Mouse (Mus musculus) heart, postnatal 36 days (tissue): ENCODE results near the gene Arhgap15. TPM values are rescaled to one million over a fixed set of nuclear protein-coding genes. Genes with fewer than 3 reads are reported as not detected.

Experiments used
- DNase-seq, 2 experiments: peaks; one replicate each; pipeline ENCODE4 v3.0.0; 2021 to 2022
- intact Hi-C: fragments of 180-260 bp; cut with DNase I; formaldehyde crosslinking; loops from one replicate; pipeline ENCODE4 v1.15.1; 2025
- total RNA-seq, 2 experiments: library from RNA; stranded (reverse); gene quantifications; 2 replicates each; pipeline ENCODE4 v1.2.3; 2021

Gene Arhgap15
- total RNA-seq, 2 experiments from 2014 or later, result 0.86 to 0.92 TPM

DNA sequence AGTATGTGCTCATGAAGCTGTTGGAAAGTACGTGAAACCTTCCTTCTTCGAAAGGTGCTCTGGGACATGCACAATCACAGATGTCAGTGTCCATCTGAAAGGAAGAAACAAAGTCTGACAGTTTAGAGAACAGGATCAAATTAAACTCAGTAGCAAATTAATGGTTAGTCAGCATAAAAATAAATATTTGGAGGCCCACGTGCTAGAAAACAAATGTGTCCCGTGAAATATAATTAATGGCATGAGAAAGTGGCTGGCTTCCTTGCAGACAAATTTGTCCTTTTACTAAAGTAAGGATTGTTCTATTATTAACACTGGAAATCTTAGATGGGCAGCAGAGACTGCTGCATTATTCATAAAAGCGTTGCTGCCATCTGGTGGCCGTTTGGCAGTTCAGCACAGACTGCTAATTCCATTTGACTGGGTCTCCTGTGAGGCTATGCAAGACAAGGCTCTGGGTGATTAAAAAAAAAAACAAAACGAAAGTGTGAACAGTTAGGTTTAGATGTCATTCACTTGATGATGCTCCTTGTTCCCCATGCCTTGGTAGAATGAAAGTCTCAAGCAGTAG, 153.9 kb downstream of the Arhgap15 start:
- peak; percentile 67 to 78 for DNase-seq
- intact Hi-C loops, result loop anchor here (1.0 to 5.0 kb wide), 2 partner anchors 115 to 179 kb away; no protein-coding TSS in a partner anchor

DNA sequence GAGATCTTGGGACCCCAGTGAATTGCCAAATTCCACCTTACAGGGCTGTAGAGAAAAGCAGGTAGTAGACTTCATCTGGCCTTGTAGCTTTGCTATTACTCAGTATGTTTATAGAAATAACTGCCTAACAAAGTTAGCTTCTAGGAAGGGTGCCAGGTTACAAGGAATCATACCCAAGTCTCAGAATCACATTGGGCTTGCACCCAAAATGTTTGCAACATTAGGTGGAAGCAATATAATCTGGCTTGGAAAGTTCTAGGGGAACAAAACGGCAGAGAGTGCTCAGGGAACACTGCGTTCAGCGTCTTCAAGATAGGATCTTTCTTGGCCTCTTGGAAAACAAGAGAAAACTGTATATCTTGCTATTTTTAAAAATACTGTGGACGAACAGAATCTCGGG, 158.9 kb downstream of the Arhgap15 start:
- intact Hi-C loops, result no loop called here
- peak; percentile 5 to 17 for DNase-seq

DNA sequence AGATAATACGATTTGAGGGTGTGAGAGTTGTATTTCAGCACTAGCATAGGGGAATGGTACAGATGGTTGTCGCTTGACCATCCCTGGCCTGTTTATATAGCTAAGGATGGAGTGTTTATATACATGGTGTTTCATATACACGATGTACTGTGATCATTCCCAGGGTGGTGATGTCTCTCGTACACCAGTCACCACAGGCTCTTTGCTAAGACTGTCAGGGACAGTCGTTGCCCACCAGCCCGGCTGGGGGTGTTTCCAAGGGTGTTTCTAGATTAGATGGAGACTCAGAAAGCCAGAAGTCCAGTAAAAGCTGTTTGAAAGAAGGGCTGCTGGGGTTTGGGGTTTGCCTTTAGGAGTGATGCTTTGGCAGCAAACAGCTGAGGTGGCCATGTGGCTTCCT, 165.5 kb downstream of the Arhgap15 start:
- intact Hi-C loops, result no loop called here
- DNase-seq, result no peak

DNA sequence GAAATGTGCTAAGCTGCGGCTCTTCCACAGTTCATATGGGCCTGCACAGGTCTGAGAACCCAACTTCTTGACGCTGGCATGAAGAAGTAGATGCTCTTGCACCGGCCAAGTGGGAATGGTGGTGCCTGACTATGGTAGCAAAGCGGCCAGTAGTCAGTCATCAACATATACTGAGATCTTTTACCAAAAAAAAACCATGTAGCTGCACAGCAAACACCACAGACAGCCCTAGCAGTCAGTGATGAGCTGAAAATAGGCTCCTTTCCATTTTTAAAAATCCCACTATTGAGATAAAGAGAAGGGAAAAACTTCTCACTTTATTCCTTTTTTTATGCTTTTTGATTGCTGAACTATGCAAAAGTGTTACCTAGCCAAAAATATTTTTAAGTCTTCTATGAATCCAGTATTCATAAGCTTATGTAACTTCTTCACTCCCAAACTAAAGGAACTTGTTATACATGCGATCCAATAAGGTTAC, 175.3 kb downstream of the Arhgap15 start:
- intact Hi-C loops, result no loop called here
- no peak for DNase-seq

DNA sequence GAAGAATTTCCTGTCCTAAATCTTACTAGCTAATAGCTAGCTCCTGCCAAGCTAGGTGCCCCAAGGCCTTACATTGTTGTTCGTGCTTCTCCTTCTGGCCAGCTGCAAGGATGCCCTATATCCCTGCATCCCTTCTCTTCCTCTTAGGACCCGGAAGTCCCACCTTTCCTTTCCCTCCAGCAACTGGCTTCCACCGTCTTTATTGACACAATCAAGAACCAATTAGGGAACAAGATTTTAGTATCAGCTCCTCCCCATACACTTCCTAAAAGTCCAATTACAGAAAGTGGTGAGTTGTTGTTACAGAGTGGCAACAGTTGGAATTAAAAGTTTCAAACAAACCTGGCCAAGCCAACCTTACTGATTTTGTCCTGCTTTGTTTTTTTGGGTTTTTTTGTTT, 183.1 kb downstream of the Arhgap15 start:
- no peak for DNase-seq
- intact Hi-C loops, result no loop called here

DNA sequence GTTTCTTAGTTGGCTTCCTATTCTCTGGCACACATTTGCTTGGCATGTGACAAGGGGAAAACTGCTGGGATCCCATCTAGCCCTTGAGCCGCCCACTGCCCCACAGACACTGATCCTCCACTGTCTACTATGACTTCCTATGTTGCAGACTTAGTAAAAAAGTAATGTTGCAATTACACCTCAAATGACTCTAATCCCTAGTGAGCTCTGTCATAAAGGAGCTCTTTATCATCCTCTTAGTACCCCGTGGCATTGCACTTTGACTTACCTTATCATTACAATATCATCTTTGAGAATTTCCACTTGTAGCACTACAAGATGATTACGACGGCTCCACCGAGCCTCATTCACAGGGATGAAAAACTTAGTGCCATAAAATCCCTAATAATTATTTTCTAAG, 190.6 kb downstream of the Arhgap15 start:
- no peak for DNase-seq

DNA sequence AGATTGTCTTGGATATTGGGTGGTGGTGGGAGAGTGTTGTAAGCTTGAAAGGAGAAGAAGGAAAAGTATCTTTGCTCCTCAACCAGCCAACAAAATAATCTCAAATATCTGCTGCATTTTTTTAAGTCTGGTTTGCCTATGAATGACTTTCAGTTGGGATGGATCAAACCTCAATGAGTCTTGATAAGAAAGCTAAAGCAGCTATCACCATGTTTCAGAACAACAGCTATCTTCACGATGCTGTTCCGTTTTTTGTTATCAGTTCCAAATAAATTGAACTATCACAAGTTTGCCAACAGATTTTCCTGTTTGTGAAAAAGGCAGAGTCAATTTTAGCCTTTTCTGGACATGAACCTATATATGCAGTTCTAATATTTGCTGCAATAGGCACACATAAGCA, 197.1 kb downstream of the Arhgap15 start:
- DNase-seq, result no peak
- intact Hi-C loops, result no loop called here

More for the DNA sequence above, 190.6 kb downstream of the Arhgap15 start:
- intact Hi-C loops, result no loop called here

DNA sequence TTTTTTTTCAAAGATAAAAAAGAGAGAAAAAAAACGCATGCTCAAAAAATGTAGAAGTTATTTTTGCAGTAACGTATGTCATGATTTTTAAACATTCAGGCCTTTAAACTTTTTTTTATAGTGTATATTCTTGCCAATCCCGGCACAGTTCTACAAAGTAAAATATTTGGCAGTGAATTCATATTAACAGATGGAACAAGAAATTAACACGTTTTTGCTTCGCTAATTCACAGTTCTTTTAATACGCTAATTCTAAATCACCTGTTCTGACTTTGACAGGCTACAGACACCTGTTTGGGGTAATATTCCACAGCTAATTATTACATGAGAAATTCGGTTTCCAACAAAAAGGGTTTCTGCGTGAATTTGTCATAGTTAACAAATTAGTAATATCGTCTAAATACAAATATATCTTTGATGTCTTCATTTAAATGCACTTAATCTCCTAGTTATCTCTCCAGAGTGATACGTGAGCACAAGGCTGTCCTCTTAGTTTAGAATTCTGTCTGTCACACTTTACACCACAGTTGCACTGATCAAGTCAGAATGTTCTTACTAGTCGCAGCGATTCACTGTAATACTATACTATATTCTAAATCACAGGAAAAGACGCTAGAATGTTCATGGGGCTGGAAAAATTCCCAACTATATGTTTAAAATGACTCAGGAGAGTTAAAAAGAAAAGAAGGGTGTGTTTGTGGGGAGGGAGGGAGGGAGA, 201.3 kb downstream of the Arhgap15 start:
- intact Hi-C loops, result no loop called here
- DNase-seq, result no peak

DNA sequence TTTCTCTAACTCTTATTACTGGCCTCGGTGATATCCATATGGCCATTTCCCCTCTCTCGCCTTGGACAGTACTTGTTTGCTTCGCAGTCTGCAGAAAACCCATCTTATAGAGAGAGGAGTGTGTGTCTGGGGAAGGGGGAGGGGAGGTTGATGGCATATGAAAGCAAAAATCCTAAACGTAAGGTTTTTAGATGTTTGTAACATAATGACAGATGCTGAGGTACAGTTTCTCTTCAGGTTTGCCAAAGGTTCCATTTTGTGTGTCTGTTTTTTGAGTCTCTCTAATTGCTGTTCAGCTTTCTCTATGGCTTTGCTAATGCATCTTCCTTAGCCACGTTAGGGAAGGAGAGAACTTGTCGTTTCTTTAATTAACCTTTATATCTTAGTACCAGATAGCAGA, 202.1 kb downstream of the Arhgap15 start:
- no peak for DNase-seq
- intact Hi-C loops, result no loop called here

DNA sequence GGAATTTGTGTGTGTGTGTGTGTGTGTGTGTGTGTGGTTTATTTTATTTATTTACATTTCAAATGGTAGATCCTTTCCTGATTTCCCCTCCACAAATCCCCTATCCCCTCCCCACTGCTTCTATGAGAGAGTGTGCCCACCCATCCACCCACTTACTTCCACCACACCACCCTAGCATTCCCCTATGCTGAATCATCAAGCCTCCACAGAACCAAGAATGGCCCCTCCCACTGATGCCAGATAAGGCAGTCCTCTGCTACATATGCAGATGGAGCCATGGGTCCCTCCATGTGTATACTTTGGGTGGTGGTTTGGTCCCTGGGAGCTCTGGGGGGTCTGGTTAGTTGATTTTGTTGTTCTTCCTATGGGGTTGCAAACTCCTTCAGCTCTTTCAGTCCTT, 210.6 kb downstream of the Arhgap15 start:
- no peak for DNase-seq
- intact Hi-C loops, result no loop called here

DNA sequence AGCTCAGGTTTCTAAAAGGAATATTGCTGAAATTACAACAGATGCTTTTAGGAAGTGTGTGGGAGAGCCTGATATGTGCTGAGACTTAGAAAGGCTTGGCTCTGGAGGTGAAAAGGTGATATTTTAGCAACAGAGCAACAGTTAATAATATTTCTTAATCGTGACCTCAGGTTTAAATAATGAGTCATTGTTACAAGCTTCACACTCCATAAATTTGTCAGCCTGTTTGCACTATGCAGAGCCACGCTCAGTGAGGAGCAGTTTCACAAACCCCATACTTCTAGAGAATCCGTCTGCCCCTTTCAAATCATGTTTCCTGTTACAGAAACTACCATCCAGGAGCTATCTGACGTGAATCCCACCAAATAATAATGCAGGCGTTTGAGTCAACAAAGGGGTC, 213.8 kb downstream of the Arhgap15 start:
- intact Hi-C loops, result no loop called here
- DNase-seq, result no peak

DNA sequence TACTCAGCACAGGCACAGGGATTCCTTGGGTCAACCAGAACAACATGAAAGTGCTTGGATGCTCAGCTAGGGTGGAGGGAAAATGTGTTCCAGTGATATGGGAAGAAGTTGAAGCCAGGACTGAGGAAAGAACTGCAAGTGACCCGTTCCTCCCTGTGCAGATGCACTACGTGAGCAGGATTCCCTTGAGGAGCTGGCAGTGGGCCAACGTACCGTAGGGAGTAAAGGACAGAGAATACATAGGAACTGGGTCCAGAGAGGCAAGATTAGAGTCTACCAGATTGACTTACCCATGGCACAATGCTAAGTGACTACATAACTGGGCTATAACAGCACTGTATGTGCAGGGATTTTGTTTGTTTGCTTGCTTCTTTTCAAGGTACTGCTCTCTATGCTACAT, 220.0 kb downstream of the Arhgap15 start:
- peak; percentile 3 to 5 for DNase-seq
- intact Hi-C loops, result no loop called here

DNA sequence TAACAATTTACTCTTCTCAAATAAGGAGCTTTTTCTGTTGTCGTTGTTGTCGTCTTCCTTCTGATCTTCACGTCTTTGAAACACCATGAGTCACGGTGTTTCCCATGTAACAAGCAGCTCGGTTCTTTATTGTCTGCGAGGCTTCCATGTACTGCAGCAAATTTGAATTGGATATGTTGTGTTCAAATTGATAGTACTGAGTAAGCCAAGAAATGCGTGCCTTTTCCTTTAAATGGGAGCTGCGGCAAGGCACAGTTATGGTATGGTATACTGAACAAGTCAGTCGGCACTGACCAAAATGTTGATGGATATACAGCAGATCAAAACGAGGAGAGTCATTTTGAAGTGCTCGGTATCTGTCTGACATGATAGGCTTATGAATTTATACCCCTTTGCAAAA, 229.1 kb downstream of the Arhgap15 start:
- intact Hi-C loops, result no loop called here
- no peak for DNase-seq

DNA sequence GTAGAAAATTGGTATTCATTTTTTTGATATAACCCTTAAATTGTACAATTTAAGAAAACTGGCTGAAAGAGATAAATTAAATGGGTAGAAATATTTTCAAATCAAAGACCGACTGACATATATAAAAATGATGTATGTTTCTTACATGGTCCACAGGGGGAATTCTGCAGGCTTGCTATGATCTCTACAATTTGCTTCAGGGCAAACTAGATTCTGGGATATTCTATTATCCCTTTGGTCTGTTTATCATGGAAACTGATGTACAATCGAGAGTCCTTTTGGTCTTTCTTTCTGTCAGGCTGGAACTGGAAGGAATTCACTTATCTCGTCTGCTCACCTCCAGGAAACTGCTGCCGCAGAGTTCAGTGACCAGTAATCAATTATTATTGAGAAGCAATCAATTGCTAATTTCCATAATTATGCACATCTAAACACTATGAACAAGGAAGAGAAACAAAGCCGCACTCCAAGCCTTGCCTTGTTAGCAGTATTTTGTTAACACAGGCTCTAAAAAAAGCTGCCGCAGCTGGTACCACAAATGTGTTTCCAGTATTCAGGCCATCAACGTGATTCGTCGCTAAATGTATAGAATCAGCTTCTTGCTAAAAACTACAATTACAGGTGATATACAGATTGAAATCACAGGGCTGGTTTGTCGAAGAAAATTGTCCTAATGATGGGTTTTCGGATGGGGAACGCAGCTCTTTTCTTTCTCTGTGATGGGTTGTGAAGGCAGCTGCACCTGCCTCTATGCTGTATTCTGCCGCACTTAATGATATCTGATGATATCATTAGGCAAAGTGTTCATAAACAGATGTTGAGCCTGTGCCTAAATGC, 229.8 kb downstream of the Arhgap15 start:
- no peak for DNase-seq
- intact Hi-C loops, result no loop called here

DNA sequence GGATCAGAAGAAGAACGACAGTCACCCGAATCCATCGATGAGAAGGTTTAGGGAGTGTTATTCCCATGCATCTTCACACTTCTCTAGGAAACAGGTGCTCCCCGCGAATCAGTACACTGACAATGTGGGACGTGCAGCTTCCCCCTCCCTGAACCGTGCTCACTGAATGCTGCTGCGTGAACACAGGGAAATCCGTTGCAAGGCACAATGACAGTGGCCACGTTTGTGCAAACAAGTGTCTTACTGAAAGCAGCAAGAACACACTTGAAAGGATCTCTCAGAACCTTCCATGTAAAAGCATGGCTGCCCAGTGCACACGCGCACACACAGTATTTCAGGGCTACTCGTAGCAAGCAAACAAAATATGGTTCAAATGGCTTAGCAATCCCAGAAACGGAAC, 237.4 kb downstream of the Arhgap15 start:
- intact Hi-C loops, result no loop called here
- DNase-seq, result no peak

DNA sequence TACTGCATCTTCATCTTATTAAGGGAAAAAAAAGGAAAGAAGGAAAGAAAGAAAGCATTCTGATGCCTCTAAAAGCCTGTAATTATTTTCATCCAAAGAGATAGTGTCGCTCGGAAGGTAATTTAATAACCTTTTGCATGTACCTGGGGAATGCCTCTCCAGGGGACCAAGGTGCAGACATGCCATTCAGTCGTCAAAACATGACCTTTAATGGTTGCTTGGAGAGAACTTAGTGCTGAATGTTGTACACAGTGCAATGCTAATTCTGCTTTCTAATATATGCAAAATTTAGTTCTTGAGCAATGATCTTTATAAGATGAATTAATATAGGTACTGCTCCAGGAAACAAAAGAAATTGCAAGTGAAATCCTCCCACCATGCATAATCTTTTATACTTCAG, 239.3 kb downstream of the Arhgap15 start:
- intact Hi-C loops, result no loop called here
- DNase-seq, result no peak

DNA sequence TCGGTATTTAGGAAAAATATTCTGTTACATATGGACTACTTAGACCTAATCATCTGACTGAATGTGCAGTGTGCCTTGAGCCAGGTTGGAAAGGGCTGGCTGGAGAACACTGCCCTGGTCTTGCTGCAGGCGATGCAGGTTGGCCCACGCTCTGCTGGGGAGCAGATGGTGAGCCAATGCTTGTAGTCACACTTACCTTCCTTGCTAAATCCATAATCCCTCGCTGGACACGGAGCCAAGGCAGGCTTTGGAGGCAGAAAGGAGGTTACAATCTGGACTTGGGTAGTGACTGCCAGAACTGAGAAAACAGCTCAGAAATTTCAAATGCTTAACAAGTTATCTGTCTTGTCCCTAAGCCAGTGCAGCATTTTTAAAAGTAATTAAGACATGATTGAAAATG, 241.2 kb downstream of the Arhgap15 start:
- intact Hi-C loops, result no loop called here

DNA sequence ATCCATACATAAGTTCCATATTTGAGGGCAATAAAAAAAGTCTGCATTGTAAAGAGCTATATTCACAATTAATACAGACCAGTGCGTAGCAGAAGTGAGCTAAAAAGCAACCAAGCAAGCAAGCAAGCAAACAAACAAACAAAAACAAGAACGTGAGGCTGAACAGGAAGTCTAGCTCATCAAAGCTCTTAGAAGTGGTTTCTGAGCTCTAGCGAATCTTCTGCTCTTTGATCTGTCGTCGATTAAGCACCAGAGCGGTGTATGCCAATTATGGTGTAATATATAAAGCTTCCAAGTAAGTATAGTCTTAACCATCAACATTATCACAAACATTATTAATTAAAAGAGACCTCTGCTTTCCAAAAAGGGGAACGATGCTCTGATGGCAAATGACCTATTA, 243.9 kb downstream of the Arhgap15 start:
- intact Hi-C loops, result no loop called here
- DNase-seq, result no peak

More for the DNA sequence above, 241.2 kb downstream of the Arhgap15 start:
- no peak for DNase-seq

DNA sequence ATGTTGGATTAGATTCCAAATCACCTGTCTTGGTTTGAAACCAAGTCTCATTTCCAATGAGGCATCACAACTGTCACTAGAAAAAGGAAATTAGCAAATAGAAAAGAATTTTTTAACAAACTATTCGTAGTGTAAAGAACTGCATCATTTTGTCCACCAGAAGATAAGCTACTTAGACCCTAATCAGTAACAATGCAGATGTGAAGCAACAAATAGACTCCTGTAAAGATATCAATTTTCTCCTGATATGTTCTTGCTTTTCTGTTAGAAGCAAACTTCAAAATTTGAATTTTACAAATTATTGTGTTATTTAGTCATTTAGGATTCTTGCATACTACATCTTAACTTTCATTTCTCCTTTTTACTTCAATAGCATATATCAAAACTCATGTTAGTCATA, 253.8 kb downstream of the Arhgap15 start:
- DNase-seq, result no peak
- intact Hi-C loops, result no loop called here

DNA sequence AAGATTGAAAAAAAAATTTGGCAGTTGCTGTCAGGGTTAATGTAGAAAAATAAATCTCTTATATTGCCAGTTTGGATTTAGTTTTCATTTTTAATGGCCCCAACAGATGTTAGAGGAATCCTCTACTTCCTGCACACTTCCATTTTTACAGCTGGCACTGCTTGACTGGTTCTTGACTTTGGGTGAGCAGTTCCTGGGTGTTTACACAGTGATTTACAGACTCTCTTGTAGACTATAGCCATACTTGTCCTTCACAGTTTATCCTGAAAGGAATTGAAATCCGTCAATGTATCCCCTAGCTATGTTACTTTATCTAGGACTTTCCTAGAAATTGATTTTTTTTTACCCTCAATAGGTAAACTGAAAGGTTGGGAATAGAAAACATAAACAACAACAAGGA, 261.6 kb downstream of the Arhgap15 start:
- DNase-seq, result no peak
- intact Hi-C loops, result no loop called here

DNA sequence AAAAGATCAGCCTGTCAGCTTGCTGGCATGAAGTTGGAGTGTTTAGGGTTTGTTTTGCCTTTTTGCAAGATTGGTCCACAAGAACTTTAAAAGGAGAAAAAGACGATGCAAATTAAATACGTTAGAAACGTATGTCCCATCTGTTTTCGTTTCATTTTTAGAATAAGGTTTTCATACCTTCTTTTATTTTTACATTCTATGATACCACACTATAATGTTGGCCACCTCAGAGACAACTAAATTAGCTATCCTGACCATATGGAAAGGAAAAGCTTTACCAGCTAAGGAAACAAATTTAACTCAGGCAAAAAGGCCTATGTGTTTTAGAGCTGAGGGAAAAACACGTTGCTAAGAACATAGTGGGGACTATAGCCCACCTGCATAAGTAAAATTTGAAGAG, 264.8 kb downstream of the Arhgap15 start:
- intact Hi-C loops, result no loop called here
- no peak for DNase-seq

DNA sequence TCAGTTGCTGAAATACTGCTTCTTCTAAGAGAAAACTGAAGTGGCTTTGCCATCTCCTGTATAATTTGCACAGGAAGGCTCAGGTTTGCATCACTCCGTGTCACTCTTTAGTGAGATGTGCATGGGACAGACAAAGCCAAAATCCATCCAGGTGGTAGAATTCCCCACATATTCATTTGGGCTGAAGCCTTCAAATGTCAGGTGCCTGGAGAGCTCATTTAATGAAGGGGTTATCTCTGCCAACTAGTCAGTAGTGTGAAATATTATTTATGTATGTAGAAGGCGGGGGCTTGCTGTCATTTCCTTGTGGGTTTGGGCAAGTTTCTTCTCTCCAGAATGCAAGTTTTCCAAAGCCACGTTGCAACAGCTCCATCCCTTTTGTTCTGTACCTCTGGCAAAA, 268.1 kb downstream of the Arhgap15 start:
- intact Hi-C loops, result no loop called here

More for the DNA sequence above, 268.1 kb downstream of the Arhgap15 start:
- DNase-seq, result no peak
